Mouse (Mus musculus): ENCODE measurements around the gene Med10.

DNA sequence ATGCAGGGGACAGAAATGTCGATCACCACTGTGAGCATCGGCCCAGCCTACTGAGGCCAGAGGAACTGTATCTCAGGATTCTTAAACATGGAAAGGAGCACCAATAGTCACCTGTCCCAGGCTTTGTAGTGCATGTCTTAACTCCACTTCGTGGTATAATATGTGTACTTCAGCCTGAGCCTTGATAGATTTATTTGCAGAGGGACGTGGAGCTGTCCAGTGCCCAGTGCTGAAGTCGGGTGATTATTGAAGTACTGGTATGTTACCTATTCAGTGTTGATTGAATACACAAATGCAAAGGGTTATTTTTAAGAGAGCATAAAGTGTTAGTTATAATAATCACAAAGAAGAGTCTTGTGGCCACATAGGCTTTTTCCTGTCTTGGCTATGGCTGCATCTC lies 50.1 kb downstream of the Med10 start:
- TF ChIP-seq POLR2A (IDR thresholded peaks at IDR 0.05; ENCODE audit: control insufficient read depth, low read depth, low read length) (no peak), CTCF (IDR thresholded peaks at IDR 0.05; ENCODE audit: control insufficient read depth, insufficient read depth, insufficient replicate concordance, low read depth, low read length) (no peak)

Data from testis, adult 2 months (tissue).